20 mouse cellular contexts compared by ENCODE assay signal in the genomic region with DNA sequence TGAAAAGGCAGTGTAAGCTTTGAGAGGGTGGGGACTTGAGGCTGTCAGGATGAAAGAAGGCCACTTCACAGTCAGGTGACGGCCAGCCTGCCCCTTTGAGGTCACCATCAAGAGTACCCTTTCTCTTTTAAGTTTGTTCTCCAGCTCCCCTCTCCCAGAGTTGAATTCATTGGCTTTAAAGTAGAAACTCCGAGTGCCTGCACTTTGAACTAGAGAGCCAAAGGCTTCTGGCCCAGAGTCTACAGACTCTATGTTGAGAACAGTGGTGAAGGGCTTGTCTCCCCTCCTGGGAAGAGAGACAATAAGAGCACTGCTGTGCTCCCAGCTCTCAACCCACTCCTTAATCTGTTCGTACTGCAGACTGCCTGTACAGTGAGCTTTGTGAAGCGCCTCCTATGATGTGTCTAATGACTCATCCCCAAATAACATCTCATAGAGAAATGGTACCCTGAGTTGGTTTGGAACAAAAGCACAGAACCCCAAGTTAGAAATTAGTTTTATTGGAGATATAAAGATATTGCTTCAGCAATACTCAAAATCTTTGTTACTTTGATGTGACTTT. TPM values are rescaled to one million over a fixed set of nuclear protein-coding genes. Genes with fewer than 3 reads are reported as not detected.
A peak's percentile ranks its signal among the peaks of the same experiment; 100 is the strongest.
DNase-seq lines count a peak whose midpoint lies in the region; ATAC-seq and TF ChIP-seq lines count a peak whose summit lies in the region.
"Had no signal": no experiment of that assay in that cellular context is flagged by ENCODE, and none has a peak within 500 bp of the region (broad histone marks: within the 10 kb centered on the region; RNA-seq: fewer than 3 reads in every experiment).

No protein-coding gene starts in this region.

- no peak for TF ChIP-seq CTCF in kidney, adult 2 months (conservative IDR thresholded peaks at IDR 0.05; ENCODE audit: insufficient read depth, insufficient read length, low read depth, low read length)

- TF ChIP-seq POLR2A in kidney, adult 2 months (IDR thresholded peaks at IDR 0.05; ENCODE audit: low read depth, low read length): no peak

- H3K9me3 ChIP-seq in forebrain, embryonic 13.5 days (replicated peaks): no peaks in the 10 kb centered on the region
- no peaks in the 10 kb centered on the region for H3K9me3 ChIP-seq in forebrain, embryonic 16.5 days (ENCODE audit: control insufficient read depth, low read length)
- no peaks in the 10 kb centered on the region for H3K9me3 ChIP-seq in kidney, embryonic 15.5 days (replicated peaks)
- no peaks in the 10 kb centered on the region for H3K9me3 ChIP-seq in midbrain, embryonic 15.5 days
- H3K9me3 ChIP-seq in midbrain, embryonic 14.5 days (ENCODE audit: control insufficient read depth, low read length): no peaks in the 10 kb centered on the region
- H3K9me3 ChIP-seq: embryonic facial prominence, embryonic 10.5 days; G1E; heart, embryonic 13.5 days; hindbrain, embryonic 13.5 days had no signal

- no peak overlapping the region for H3K27ac ChIP-seq in forebrain, embryonic 13.5 days
- no peak overlapping the region for H3K27ac ChIP-seq in forebrain, embryonic 16.5 days (ENCODE audit: low read length)
- 0 out of 2 replicates have a peak overlapping the region, but pooled peaks have one; percentile 33 for H3K27ac ChIP-seq in kidney, adult 2 months (ENCODE audit: insufficient read depth, low read depth, low read length)
- no peak overlapping the region for H3K27ac ChIP-seq in kidney, embryonic 15.5 days
- H3K27ac ChIP-seq in midbrain, embryonic 15.5 days: no peak overlapping the region
- no peak overlapping the region for H3K27ac ChIP-seq in midbrain, embryonic 14.5 days (replicated peaks; ENCODE audit: low read depth, low read length)
- H3K27ac ChIP-seq: embryonic facial prominence, embryonic 10.5 days; heart, embryonic 13.5 days; hindbrain, embryonic 13.5 days; hindbrain, postnatal 0 days had no signal

- H3K36me3 ChIP-seq in forebrain, embryonic 13.5 days (ENCODE audit: poor library complexity, severe bottlenecking): no peaks in the 10 kb centered on the region
- no peaks in the 10 kb centered on the region for H3K36me3 ChIP-seq in forebrain, embryonic 16.5 days (ENCODE audit: control insufficient read depth, insufficient read depth)
- peaks cover 7% of the 10 kb centered on the region; the same call in 1 of the 2 replicates for H3K36me3 ChIP-seq in kidney, adult 2 months (ENCODE audit: control insufficient read depth, insufficient read depth, low read length)
- no peaks in the 10 kb centered on the region for H3K36me3 ChIP-seq in kidney, embryonic 15.5 days
- no peaks in the 10 kb centered on the region for H3K36me3 ChIP-seq in midbrain, embryonic 15.5 days (replicated peaks)
- H3K36me3 ChIP-seq in midbrain, embryonic 14.5 days (ENCODE audit: control insufficient read depth, insufficient read depth, low read length): no peaks in the 10 kb centered on the region
- H3K36me3 ChIP-seq: embryonic facial prominence, embryonic 10.5 days; G1E; heart, embryonic 13.5 days; hindbrain, embryonic 13.5 days had no signal

- no peak overlapping the region for H3K4me2 ChIP-seq in forebrain, embryonic 13.5 days
- H3K4me2 ChIP-seq in forebrain, embryonic 16.5 days (ENCODE audit: low read length): no peak overlapping the region
- no peak overlapping the region for H3K4me2 ChIP-seq in kidney, embryonic 15.5 days
- H3K4me2 ChIP-seq in midbrain, embryonic 15.5 days: no peak overlapping the region
- H3K4me2 ChIP-seq in midbrain, embryonic 14.5 days (ENCODE audit: low read length): no peak overlapping the region
- H3K4me2 ChIP-seq: heart, embryonic 13.5 days; hindbrain, embryonic 13.5 days had no signal

- no peak for DNase-seq in kidney, adult 2 months
- no peak for DNase-seq in midbrain, embryonic 14.5 days
- DNase-seq in adipocyte (ENCODE audit: low spot score): no peak
- DNase-seq: adrenal gland, postnatal 10 days; B cell, adult 2 months; cerebellum, adult 2 months; cerebellum, postnatal 10 days; gastrocnemius, postnatal 14 days had no signal

- H3K27me3 ChIP-seq in forebrain, embryonic 13.5 days: no peaks in the 10 kb centered on the region
- H3K27me3 ChIP-seq in forebrain, embryonic 16.5 days (replicated peaks; ENCODE audit: control insufficient read depth, insufficient read depth, low read length): no peaks in the 10 kb centered on the region
- no peaks in the 10 kb centered on the region for H3K27me3 ChIP-seq in kidney, adult 2 months (replicated peaks; ENCODE audit: control insufficient read depth, insufficient read depth, low read length)
- no peaks in the 10 kb centered on the region for H3K27me3 ChIP-seq in kidney, embryonic 15.5 days
- H3K27me3 ChIP-seq in midbrain, embryonic 15.5 days (replicated peaks): no peaks in the 10 kb centered on the region
- H3K27me3 ChIP-seq in midbrain, embryonic 14.5 days (ENCODE audit: control insufficient read depth, insufficient read depth, low read length): no peaks in the 10 kb centered on the region
- H3K27me3 ChIP-seq: heart, embryonic 13.5 days; hindbrain, embryonic 13.5 days had no signal

- no peak overlapping the region for H3K4me3 ChIP-seq in forebrain, embryonic 13.5 days
- no peak overlapping the region for H3K4me3 ChIP-seq in forebrain, embryonic 16.5 days (replicated peaks; ENCODE audit: low read length)
- H3K4me3 ChIP-seq in kidney, adult 2 months (ENCODE audit: insufficient read depth, low read depth, low read length): no peak overlapping the region
- H3K4me3 ChIP-seq in kidney, embryonic 15.5 days (replicated peaks): no peak overlapping the region
- no peak overlapping the region for H3K4me3 ChIP-seq in midbrain, embryonic 15.5 days
- no peak overlapping the region for H3K4me3 ChIP-seq in midbrain, embryonic 14.5 days (replicated peaks; ENCODE audit: low read depth, low read length)
- H3K4me3 ChIP-seq: embryonic facial prominence, embryonic 10.5 days; heart, embryonic 13.5 days; hindbrain, embryonic 13.5 days had no signal

- H3K4me1 ChIP-seq in forebrain, embryonic 13.5 days: 0 out of 2 replicates have a peak, but pooled peaks cover 4% of the 10 kb centered on the region
- H3K4me1 ChIP-seq in forebrain, embryonic 16.5 days (replicated peaks; ENCODE audit: control insufficient read depth, insufficient read depth, low read length): peaks cover 2% of the 10 kb centered on the region; the same call in 1 of the 2 replicates
- peaks cover 5% of the 10 kb centered on the region for H3K4me1 ChIP-seq in kidney, adult 2 months (ENCODE audit: control insufficient read depth, insufficient read depth, low read length)
- no peaks in the 10 kb centered on the region for H3K4me1 ChIP-seq in kidney, embryonic 15.5 days
- peaks cover 19% of the 10 kb centered on the region for H3K4me1 ChIP-seq in midbrain, embryonic 15.5 days
- peaks cover 21% of the 10 kb centered on the region; the same call in 1 of the 2 replicates for H3K4me1 ChIP-seq in midbrain, embryonic 14.5 days (ENCODE audit: control insufficient read depth, insufficient read depth, low read length)
- H3K4me1 ChIP-seq: embryonic facial prominence, embryonic 10.5 days; heart, embryonic 13.5 days; hindbrain, embryonic 13.5 days had no signal

- 40% methylated on average over 4 of the region's 4 CpGs for WGBS in forebrain, embryonic 13.5 days
- 57% methylated on average over 4 of the region's 4 CpGs for WGBS in forebrain, embryonic 16.5 days
- 69% methylated on average over 4 of the region's 4 CpGs for WGBS in kidney, adult 2 months
- 55% methylated on average over 4 of the region's 4 CpGs for WGBS in kidney, embryonic 15.5 days
- 44% methylated on average over 4 of the region's 4 CpGs for WGBS in midbrain, embryonic 15.5 days
- 47% methylated on average over 4 of the region's 4 CpGs for WGBS in midbrain, embryonic 14.5 days

- peak; percentile 50; the same call in 1 of the 2 replicates for ATAC-seq in forebrain, embryonic 13.5 days
- no peak for ATAC-seq in forebrain, embryonic 16.5 days
- ATAC-seq in kidney, embryonic 15.5 days (replicated peaks; ENCODE audit: low FRiP score): no peak
- peak; percentile 50; the same call in 1 of the 2 replicates for ATAC-seq in midbrain, embryonic 15.5 days (replicated peaks)
- no peak for ATAC-seq in midbrain, embryonic 14.5 days (ENCODE audit: low FRiP score, low TSS enrichment)
- ATAC-seq: CD4-positive, CD25-positive, alpha-beta regulatory T cell, adult 4 months; forebrain, embryonic 14.5 days; hindbrain, postnatal 0 days had no signal

- no peak overlapping the region for H3K9ac ChIP-seq in forebrain, embryonic 13.5 days
- no peak overlapping the region for H3K9ac ChIP-seq in forebrain, embryonic 16.5 days (replicated peaks; ENCODE audit: low read depth, low read length)
- no peak overlapping the region for H3K9ac ChIP-seq in kidney, embryonic 15.5 days
- no peak overlapping the region for H3K9ac ChIP-seq in midbrain, embryonic 15.5 days
- no peak overlapping the region for H3K9ac ChIP-seq in midbrain, embryonic 14.5 days (replicated peaks; ENCODE audit: low read length)
- H3K9ac ChIP-seq: heart, embryonic 13.5 days; hindbrain, embryonic 13.5 days had no signal

RNA-seq across cellular contexts. Expression of gene Ndufb4, which starts 27.8 kb away (rescaled TPM):
- 59.4 and 75.9 TPM in 2 replicates for polyA plus RNA-seq in forebrain, embryonic 13.5 days (2015; fragmentation: Nextera tagmentation; extraction: Ambion mirVana)
- polyA plus RNA-seq in forebrain, embryonic 16.5 days (2015; fragmentation: Nextera tagmentation; extraction: Ambion mirVana): 49.6 and 68.2 TPM in 2 replicates
- 131 and 178 TPM in 2 replicates for polyA plus RNA-seq in kidney, adult 2 months (2012; rRNA removed)
- 57.1 and 74.5 TPM in 2 replicates for polyA plus RNA-seq in kidney, embryonic 15.5 days (2015; fragmentation: Nextera tagmentation; extraction: Ambion mirVana)
- 46.3 and 49.9 TPM in 2 replicates for polyA plus RNA-seq in midbrain, embryonic 15.5 days (2015; fragmentation: Nextera tagmentation; extraction: Ambion mirVana)
- polyA plus RNA-seq in midbrain, embryonic 14.5 days (2014; fragmentation: Nextera tagmentation; extraction: Ambion mirVana): 68.6 and 76.9 TPM in 2 replicates

RNA-seq across cellular contexts. Expression of gene Hgd, which starts 46.5 kb away (rescaled TPM):
- 0.27 and 0.38 TPM in 2 replicates for polyA plus RNA-seq in forebrain, embryonic 13.5 days (2015; fragmentation: Nextera tagmentation; extraction: Ambion mirVana)
- polyA plus RNA-seq in forebrain, embryonic 16.5 days (2015; fragmentation: Nextera tagmentation; extraction: Ambion mirVana): 0.19 and 0.23 TPM in 2 replicates
- polyA plus RNA-seq in kidney, adult 2 months (2012; rRNA removed): 398 and 426 TPM in 2 replicates
- polyA plus RNA-seq in kidney, embryonic 15.5 days (2015; fragmentation: Nextera tagmentation; extraction: Ambion mirVana): 4.0 and 4.6 TPM in 2 replicates
- polyA plus RNA-seq in midbrain, embryonic 15.5 days (2015; fragmentation: Nextera tagmentation; extraction: Ambion mirVana): 0.14 and 0.37 TPM in 2 replicates
- 0.13 TPM in 1 of 2 replicates, not detected in the other for polyA plus RNA-seq in midbrain, embryonic 14.5 days (2014; fragmentation: Nextera tagmentation; extraction: Ambion mirVana)
- polyA plus RNA-seq: embryonic facial prominence, embryonic 14.5 days; forebrain, embryonic 14.5 days; G1E had no signal

Comparison
In these comparisons a context has a peak if more than half of its experiments do, and no peak if none do; other contexts are left out.
1. ATAC-seq: peak in forebrain, embryonic 13.5 days (single experiment) and midbrain, embryonic 15.5 days (single experiment); none in forebrain, embryonic 16.5 days (single experiment), kidney, embryonic 15.5 days (single experiment) and midbrain, embryonic 14.5 days (single experiment).
2. RNA of gene Hgd, which starts 46.5 kb away (polyA plus RNA-seq): 398 to 426 TPM in kidney, adult 2 months; 4.0 to 4.6 TPM in kidney, embryonic 15.5 days, 0.27 to 0.38 TPM in forebrain, embryonic 13.5 days, 0.19 to 0.23 TPM in forebrain, embryonic 16.5 days, 0.14 to 0.37 TPM in midbrain, embryonic 15.5 days and 0.13 TPM in midbrain, embryonic 14.5 days; every median in the first group is over 10 times any median in the second.